Mouse (Mus musculus) E14TG2a.4 (cell line): Measurements from ENCODE around the gene Mast4.

ENCODE experiments used
- CTCF ChIP-seq: conservative IDR thresholded peaks from 2 replicates; pipeline ENCODE4 v1.5.1; 2014; ENCODE audit warnings: low read length
- NANOG ChIP-seq: IDR thresholded peaks from 2 replicates; pipeline ENCODE4 v1.6.1; 2014; ENCODE audit warnings: borderline replicate concordance, low read length, mixed read lengths
- POU5F1 ChIP-seq: IDR thresholded peaks from 2 replicates; pipeline ENCODE4 v1.6.1; 2014; ENCODE audit warnings: low read length, borderline replicate concordance

- TF ChIP-seq CTCF (no peak), POU5F1 (no peak), NANOG (no peak)
Observed at GRCm38 (mm10) chr13:102919741-102920140, 414.6 kb downstream of the Mast4 start.
